Mouse (Mus musculus) hindbrain, embryonic 15.5 days (tissue): ENCODE results near the gene Hmmr. TPM values are rescaled to one million over a fixed set of nuclear protein-coding genes. Genes with fewer than 3 reads are reported as not detected.

ENCODE experiments used
- ATAC-seq: fragments of 200-750 bp; cut with Nextera tagmentation; 2 replicates; pipeline ENCODE4 v1.8.0; 2017; ENCODE audit warnings: low read depth, moderate number of reproducible peaks, moderate TSS enrichment; ENCODE audit not compliant: low FRiP score
- H3K27ac ChIP-seq: fragments of 300-500 bp; sonication (generic); replicated peaks from 2 replicates; pipeline ENCODE4 v1.5.1; 2015; ENCODE audit warnings: mild to moderate bottlenecking, inconsistent platforms
- H3K27me3 ChIP-seq: fragments of 300-500 bp; sonication (generic); 2 replicates; pipeline ENCODE4 v1.6.1; 2015; ENCODE audit warnings: control low read depth, inconsistent platforms
- H3K36me3 ChIP-seq: fragments of 300-500 bp; sonication (generic); 2 replicates; pipeline ENCODE4 v1.6.1; 2015; ENCODE audit warnings: control low read depth, inconsistent platforms
- H3K4me1 ChIP-seq: fragments of 300-500 bp; sonication (generic); replicated peaks from 2 replicates; pipeline ENCODE4 v1.6.1; 2015; ENCODE audit warnings: control low read depth, inconsistent platforms
- H3K4me2 ChIP-seq: fragments of 300-500 bp; sonication (generic); 2 replicates; pipeline ENCODE4 v1.6.1; 2015; ENCODE audit warnings: moderate library complexity, mild to moderate bottlenecking, inconsistent platforms
- H3K4me3 ChIP-seq: fragments of 300-500 bp; sonication (generic); 2 replicates; pipeline ENCODE4 v1.5.1; 2015; ENCODE audit warnings: mild to moderate bottlenecking, inconsistent platforms
- H3K9ac ChIP-seq: fragments of 300-500 bp; sonication (generic); 2 replicates; pipeline ENCODE4 v1.6.1; 2015; ENCODE audit warnings: inconsistent platforms
- H3K9me3 ChIP-seq: fragments of 300-500 bp; sonication (generic); 2 replicates; pipeline ENCODE4 v1.6.1; 2016; ENCODE audit warnings: control low read depth, inconsistent platforms
- WGBS: fragments of 180-500 bp; shearing (Covaris S2); methylation state at CpG from one replicate; pipeline ENCODE4 v1.1.7; 2015; 5-methylcytosine and 5-hydroxymethylcytosine counted together
- polyA plus RNA-seq: library from polyadenylated mRNA; unstranded; fragments of >200 nt; fragmentation: Nextera tagmentation; extraction: Ambion mirVana; gene quantifications from 2 replicates; pipeline ENCODE4 v1.2.1, GENCODE M21; 2015

The Hmmr gene
- polyA plus RNA-seq, 1 experiment from 2014 or later = 8.1 TPM

DNA sequence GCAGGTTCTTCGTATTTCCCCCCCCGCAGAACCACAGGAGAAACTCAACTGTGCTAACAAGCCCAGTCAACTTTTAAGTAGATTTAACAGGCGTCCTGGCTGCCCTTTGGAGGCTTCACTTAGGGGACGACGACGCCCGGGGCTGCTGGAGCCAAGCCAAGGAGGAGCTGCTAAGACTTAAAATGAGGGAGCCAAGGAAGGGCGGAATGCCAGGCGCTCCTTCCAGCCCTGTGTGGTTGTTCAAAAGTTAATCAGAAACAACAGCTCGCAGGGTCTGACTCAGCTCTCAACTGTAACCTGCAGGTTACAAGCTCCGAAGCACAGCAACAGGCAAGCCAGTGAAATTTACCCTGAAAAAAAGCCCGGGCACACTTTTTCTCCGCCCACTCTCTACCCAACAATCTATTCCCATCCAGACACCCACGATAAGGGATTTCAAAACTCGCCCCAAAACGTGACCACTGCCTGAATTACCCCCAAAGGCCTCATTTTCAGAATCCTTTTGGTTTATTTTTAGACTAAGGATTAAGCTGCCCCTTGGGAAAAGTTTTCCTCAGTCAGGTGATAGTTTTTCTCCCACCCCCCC is 39.8 kb downstream of the Hmmr start:
- Histone ChIP-seq H3K9ac (peak overlapping the region; percentile 69), H3K36me3 (no peaks in the 10 kb centered on the region), H3K9me3 (no peaks in the 10 kb centered on the region), H3K27ac (peak overlapping the region; percentile 88), H3K4me1 (peaks cover 37% of the 10 kb centered on the region), H3K4me2 (peak overlapping the region; percentile 98), H3K27me3 (no peaks in the 10 kb centered on the region), H3K4me3 (peak overlapping the region; percentile 70)
- no peak for ATAC-seq
- WGBS = 0% methylated on average over 16 of the region's 16 CpGs

DNA sequence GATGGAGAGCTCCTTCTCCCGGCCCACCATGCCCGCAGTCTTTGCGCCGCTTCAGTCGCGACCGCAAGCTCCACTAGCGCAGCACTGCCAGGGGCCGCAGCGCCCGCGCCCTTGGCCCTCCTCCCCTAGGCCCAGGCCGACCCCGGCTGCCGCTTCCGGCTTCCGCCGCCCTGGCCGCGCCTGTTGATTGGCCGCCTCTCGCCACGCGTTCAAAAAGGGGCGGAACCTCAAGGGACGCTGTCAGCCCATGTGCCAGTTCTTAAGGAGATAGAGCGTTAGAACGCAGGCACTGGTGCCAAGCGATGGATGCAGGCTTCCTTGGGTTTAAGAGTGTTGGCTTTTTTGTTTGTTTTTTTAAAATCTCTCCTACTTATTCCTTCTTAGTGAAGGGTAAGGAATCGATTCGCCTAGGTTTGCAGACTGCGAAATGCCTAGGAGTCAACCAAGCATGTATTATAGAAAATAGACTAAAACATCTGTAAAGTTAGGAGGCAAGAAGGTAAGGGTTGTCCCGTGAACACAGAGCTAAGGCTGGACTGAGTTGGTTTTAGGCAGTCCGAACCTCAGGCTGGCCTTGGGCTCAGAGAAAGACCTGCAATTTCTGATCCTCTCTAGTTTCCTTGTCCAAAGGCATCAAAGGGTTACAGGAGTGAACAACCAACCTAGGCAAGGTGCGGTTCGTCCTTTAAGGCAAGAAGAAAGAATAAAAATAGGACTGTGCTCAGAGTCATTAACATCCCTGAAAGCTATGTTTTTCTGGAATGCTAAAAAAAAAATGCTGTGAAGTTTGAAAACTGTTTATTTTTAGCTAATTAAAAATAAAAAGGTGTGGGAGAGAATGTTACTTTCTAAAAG is 40.5 kb downstream of the Hmmr start:
- WGBS = under 1% methylated on average over 36 of the region's 36 CpGs
- Histone ChIP-seq H3K4me2 (peak overlapping the region; percentile 98), H3K9me3 (no peaks in the 10 kb centered on the region), H3K36me3 (no peaks in the 10 kb centered on the region), H3K4me3 (peak overlapping the region; percentile 70), H3K27me3 (no peaks in the 10 kb centered on the region), H3K4me1 (peaks cover 37% of the 10 kb centered on the region), H3K9ac (peak overlapping the region; percentile 69), H3K27ac (peak overlapping the region; percentile 88)
- peak; percentile 98 for ATAC-seq

DNA sequence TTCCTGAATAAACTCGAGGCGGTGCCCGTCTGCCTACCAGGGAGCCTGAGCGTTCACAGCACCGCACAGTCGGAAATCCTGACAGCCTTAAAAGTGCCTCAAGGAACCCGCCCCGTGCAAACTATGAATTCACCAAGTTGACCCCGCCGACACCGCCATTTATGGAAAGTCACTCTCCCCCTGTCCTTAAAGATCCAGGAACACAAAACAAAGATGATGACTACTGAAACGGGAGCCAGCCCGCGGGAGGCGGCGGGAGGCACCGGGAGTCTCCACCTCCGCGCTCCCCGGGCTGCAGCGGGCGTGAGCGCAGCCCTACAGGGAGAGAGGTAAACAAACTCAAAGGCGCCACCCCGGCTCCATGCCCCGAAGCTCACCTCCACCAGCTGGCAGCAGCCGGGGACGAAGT is 41.1 kb downstream of the Hmmr start:
- H3K27ac ChIP-seq = peak overlapping the region; percentile 88
- H3K27me3 ChIP-seq = no peaks in the 10 kb centered on the region
- peaks cover 5% of the 10 kb centered on the region; the same call in 1 of the 2 replicates for H3K36me3 ChIP-seq
- ATAC-seq = peak; percentile 78
- H3K4me3 ChIP-seq = peak overlapping the region; percentile 70
- H3K9ac ChIP-seq = peak overlapping the region; percentile 69
- WGBS = 0% methylated on average over 28 of the region's 28 CpGs
- H3K9me3 ChIP-seq = no peaks in the 10 kb centered on the region
- H3K4me1 ChIP-seq = peaks cover 37% of the 10 kb centered on the region
- peak overlapping the region; percentile 98 for H3K4me2 ChIP-seq

DNA sequence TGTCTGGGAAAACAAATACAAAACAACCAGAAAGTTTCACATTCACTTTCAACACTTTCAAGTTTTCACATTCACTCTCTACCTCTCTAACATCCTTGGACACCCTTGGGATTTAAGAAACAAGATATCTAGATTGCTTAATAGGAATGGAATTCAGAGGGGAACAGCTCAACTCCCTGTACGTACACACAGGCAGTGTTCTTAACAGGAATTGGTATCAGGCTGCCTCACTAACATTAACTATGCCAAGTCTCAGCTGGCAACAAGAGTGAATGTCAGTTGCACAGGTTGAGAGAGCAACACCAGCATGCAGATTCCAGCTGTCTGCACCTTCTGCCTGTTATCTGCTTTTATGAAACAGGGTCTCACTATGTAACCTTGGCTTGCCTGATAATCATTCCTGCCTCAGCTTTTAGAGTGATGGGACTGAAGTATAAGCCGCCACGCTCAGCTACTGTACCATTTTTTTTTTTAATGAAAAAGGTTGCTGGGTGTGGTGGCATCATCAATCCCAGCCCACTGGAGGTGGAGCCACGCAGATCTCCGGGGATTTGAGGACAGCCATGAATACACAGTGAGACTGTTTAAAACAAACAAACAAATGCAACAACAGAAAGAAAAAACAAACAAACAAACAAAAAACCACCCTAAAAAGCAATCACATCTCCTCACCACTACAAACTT is 42.6 kb downstream of the Hmmr start:
- WGBS = 76% methylated on average over 5 of the region's 5 CpGs
- peaks cover 37% of the 10 kb centered on the region for H3K4me1 ChIP-seq
- no peak for ATAC-seq
- peaks cover 6% of the 10 kb centered on the region; the same call in 1 of the 2 replicates for H3K36me3 ChIP-seq
- no peak overlapping the region for H3K9ac ChIP-seq
- H3K4me2 ChIP-seq = peak overlapping the region; percentile 98
- no peak overlapping the region for H3K27ac ChIP-seq
- H3K9me3 ChIP-seq = no peaks in the 10 kb centered on the region
- no peak overlapping the region for H3K4me3 ChIP-seq
- H3K27me3 ChIP-seq = no peaks in the 10 kb centered on the region

DNA sequence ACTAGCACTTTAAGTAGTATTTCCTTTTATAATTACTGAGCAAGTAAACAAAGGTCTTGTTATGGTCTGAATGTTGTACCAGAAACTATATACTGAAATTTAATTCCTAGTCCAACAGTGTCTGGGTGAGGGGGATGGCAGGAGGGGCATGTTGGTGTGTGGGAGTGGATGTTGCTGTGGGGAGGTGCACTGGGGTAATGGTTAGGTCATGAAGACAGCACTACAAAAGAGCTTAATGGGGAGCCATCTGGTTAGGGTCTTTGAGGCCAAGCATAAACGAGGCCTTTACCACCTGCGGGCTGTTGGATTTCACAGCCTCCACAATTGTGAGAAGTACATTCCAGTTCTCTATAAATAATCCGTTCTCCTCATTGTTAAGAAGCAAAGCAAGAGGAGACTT is 49.9 kb downstream of the Hmmr start:
- H3K36me3 ChIP-seq = peaks cover 57% of the 10 kb centered on the region
- H3K27me3 ChIP-seq = no peaks in the 10 kb centered on the region
- no peak for ATAC-seq
- H3K4me1 ChIP-seq = no peaks in the 10 kb centered on the region
- H3K9ac ChIP-seq = no peak overlapping the region
- no peak overlapping the region for H3K4me2 ChIP-seq
- no peak overlapping the region for H3K4me3 ChIP-seq
- no peaks in the 10 kb centered on the region for H3K9me3 ChIP-seq
- H3K27ac ChIP-seq = no peak overlapping the region
- WGBS = 47% methylated on average over 3 of the region's 3 CpGs

DNA sequence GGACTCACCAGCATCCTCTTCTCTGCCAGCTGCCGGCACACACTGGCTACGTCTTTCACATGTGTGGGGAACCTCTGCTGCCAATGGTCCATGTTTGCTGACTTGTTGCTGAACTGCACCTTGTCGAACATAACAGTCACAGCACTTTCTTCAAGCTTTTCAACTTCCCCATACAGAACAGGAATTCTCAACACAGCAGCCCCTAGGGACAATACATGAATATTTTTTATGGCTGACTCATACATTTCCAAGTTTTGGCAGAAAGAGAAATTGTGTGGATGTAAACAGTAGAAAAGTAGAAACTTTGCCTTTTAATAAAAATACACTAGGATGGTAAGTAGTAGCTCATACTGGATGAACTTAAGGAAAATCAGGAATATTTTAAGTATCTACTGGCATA is 50.8 kb downstream of the Hmmr start:
- ATAC-seq = no peak
- H3K36me3 ChIP-seq = peaks cover 63% of the 10 kb centered on the region
- no peaks in the 10 kb centered on the region for H3K9me3 ChIP-seq
- H3K27me3 ChIP-seq = no peaks in the 10 kb centered on the region
- H3K4me3 ChIP-seq = no peak overlapping the region
- no peaks in the 10 kb centered on the region for H3K4me1 ChIP-seq
- no peak overlapping the region for H3K9ac ChIP-seq
- 93% methylated on average over 3 of the region's 3 CpGs for WGBS
- H3K4me2 ChIP-seq = no peak overlapping the region
- H3K27ac ChIP-seq = no peak overlapping the region

DNA sequence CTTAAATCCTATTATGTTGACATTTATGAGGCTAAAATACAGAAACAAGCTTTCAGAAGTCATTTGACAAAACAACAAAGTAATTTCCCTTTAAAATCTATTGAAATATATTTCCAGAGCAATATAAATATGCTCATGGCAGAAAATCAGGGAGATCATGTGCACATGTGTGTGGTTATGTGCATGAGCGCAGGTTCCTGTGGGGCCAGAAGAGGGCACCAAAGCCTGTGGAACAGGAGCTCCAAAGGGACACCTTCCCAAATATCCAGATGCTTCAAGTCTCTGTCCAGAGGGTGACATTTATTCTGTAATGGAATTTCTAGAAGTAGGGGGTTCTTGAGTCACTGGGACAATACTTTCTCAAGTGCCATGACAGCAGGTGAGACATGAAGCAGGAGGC is 56.1 kb downstream of the Hmmr start:
- Histone ChIP-seq H3K9ac (no peak overlapping the region), H3K27ac (no peak overlapping the region), H3K36me3 (peaks cover 49% of the 10 kb centered on the region), H3K27me3 (no peaks in the 10 kb centered on the region), H3K4me1 (no peaks in the 10 kb centered on the region), H3K4me2 (no peak overlapping the region), H3K9me3 (no peaks in the 10 kb centered on the region), H3K4me3 (no peak overlapping the region)
- whole genome bisulfite sequencing = 100% methylated on average over 1 of the region's 1 CpGs
- ATAC-seq = no peak

DNA sequence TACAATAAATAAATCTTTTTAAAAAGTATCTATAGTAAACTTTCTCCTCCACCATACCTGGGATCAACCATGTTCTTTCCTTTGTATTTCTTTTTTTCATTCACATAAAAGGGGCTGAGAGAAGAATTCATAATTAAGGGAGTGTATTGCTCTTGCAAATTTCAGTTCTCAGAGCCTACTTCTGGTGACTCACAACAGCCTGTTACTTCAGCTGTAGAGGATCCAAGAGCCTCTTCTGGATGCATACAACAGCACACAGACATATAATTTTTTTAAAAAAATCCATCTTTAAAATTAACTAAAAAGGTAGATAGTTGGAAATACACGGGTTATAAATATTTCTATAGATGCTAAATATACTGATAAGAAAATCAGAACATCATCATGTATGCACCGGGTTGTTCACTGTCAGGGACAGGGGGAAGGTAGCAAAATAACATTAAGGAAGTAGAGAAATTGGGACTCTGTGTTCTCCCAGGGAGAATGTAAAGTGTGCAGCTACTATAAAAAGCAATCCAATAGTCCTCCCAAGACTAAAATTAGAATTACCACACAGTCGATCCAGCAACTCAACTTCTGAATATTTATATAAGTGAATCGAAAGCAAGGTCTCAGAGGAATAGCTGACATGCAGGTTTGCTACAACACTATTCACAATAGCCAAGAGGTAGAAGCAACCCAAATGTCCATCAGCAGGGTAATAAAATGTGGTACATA is 58.0 kb downstream of the Hmmr start:
- Histone ChIP-seq H3K36me3 (peaks cover 34% of the 10 kb centered on the region), H3K9ac (no peak overlapping the region), H3K9me3 (no peaks in the 10 kb centered on the region), H3K27ac (no peak overlapping the region), H3K27me3 (no peaks in the 10 kb centered on the region), H3K4me1 (no peaks in the 10 kb centered on the region), H3K4me2 (no peak overlapping the region), H3K4me3 (no peak overlapping the region)
- 81% methylated on average over 4 of the region's 4 CpGs for WGBS
- no peak for ATAC-seq

Other genes with a start within 250 kb of the Hmmr start
- gene Mat2b, start 38.2 kb downstream of the Hmmr start, polyA plus RNA-seq = 55.8 and 58.2 TPM in 2 replicates
- 60.3 and 65.9 TPM in 2 replicates for gene Nudcd2, start 245 bp upstream of the Hmmr start, polyA plus RNA-seq
- gene Ccng1, start 21.9 kb upstream of the Hmmr start, polyA plus RNA-seq = 36.8 and 39.3 TPM in 2 replicates